Mouse (Mus musculus) activated CD4-positive, CD25-positive, alpha-beta regulatory T cell, adult 4 months (primary cell): ENCODE results near the gene 1700012B07Rik. TPM values are rescaled to one million over a fixed set of nuclear protein-coding genes. Genes with fewer than 3 reads are reported as not detected.

Experiments
- ATAC-seq: one replicate; pipeline ENCODE4 v1.8.0; 2017
- polyA plus RNA-seq, 2 experiments: library from polyadenylated mRNA; unstranded; fragments of 100-300 nt; shearing (Covaris generic); gene quantifications; one replicate each; pipeline ENCODE4 v1.2.1; 2017

The 1700012B07Rik gene
- polyA plus RNA-seq, 2 experiments from 2014 or later, result 0.61 to 1.1 TPM

GRCm38 (mm10) chr11:109751636-109752603 lies 75.9 kb downstream of the 1700012B07Rik start:
- ATAC-seq, result no peak

DNA sequence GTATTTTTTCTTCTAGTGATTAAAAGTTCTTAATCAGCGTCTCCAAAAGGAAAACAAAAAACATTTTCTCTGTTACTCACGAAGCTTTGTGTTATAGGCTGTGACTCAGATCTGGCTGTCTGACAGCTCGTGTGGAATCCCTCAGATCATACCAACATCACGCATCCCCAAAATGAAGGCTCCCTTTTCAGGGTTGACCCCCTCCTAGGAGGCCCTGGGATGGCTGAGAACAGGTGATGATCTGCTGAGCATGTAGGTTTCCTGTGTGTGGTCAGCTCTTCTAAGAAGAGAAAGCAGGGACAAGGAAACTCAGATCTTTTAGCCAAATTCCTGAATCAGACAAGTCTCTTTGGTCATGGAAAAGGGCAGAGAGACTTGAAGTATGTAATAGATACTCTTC lies 82.6 kb downstream of the 1700012B07Rik start:
- ATAC-seq, result no peak

- no peak for ATAC-seq
Measured at GRCm38 (mm10) chr11:109737967-109738366, 89.9 kb downstream of the 1700012B07Rik start.

Other genes starting within 250 kb of the 1700012B07Rik start
- gene Wipi1, start 216.1 kb downstream of the 1700012B07Rik start, polyA plus RNA-seq, result under 1 TPM in 1 of 2 experiments, not detected in 1; 0.29 TPM
- 100 to 1,000 TPM; 491 to 502 TPM for gene Prkar1a, start 178.6 kb downstream of the 1700012B07Rik start, polyA plus RNA-seq
- 1 to 10 TPM; 2.1 to 2.2 TPM for gene Fam20a, start 105.8 kb downstream of the 1700012B07Rik start, polyA plus RNA-seq
- not detected for gene Abca8b, start 167.8 kb upstream of the 1700012B07Rik start, polyA plus RNA-seq